Comparison of ENCODE assay signal across 8 mouse cellular contexts in the genomic region with DNA sequence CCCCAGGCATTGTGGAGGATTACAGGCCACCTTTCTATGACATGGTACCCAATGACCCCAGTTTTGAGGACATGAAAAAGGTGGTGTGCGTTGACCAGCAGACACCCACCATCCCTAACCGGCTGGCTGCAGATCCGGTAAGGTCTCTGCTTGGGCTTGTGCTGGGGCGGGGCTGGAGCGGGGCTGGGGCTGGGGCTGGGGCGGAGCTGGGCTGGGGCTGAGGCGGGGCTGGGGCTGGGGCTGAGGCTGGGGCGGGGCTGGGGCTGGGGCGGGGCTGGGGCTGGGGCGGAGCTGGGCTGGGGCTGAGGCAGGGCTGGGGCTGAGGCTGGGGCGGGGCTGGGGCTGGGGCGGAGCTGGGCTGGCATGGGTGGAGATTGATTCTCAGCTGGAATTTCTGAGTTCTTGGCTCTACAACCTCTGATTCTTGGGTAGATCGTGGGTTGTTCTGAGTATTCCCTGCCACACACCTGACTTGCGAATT. TPM values are rescaled to one million over a fixed set of nuclear protein-coding genes. Genes with fewer than 3 reads are reported as not detected.
DNase-seq lines count a peak whose midpoint lies in the region; ATAC-seq and TF ChIP-seq lines count a peak whose summit lies in the region.

No protein-coding gene starts in this region.

- H3K27me3 ChIP-seq in forebrain, embryonic 16.5 days (replicated peaks; ENCODE audit: control insufficient read depth, insufficient read depth, low read length): no peaks in the 10 kb centered on the region
- no peaks in the 10 kb centered on the region for H3K27me3 ChIP-seq in intestine, embryonic 16.5 days (replicated peaks; ENCODE audit: control insufficient read depth, insufficient read depth, low read length)
- H3K27me3 ChIP-seq in liver, postnatal 0 days (ENCODE audit: insufficient read depth, low read length): no peaks in the 10 kb centered on the region
- no peaks in the 10 kb centered on the region for H3K27me3 ChIP-seq in stomach, postnatal 0 days (ENCODE audit: control insufficient read depth, insufficient read depth, low read length)

- H3K36me3 ChIP-seq in forebrain, embryonic 16.5 days (ENCODE audit: control insufficient read depth, insufficient read depth): no peaks in the 10 kb centered on the region
- H3K36me3 ChIP-seq in intestine, embryonic 16.5 days (ENCODE audit: control insufficient read depth, insufficient read depth, low read length): peaks cover 5% of the 10 kb centered on the region
- no peaks in the 10 kb centered on the region for H3K36me3 ChIP-seq in liver, postnatal 0 days (replicated peaks; ENCODE audit: insufficient read depth, low read length)
- H3K36me3 ChIP-seq in stomach, postnatal 0 days (ENCODE audit: control insufficient read depth, insufficient read depth, low read length): peaks cover 10% of the 10 kb centered on the region

- H3K4me2 ChIP-seq in forebrain, embryonic 16.5 days (ENCODE audit: low read length): no peak overlapping the region
- H3K4me2 ChIP-seq in intestine, embryonic 16.5 days (ENCODE audit: low read depth, low read length): peak overlapping the region; percentile 47
- no peak overlapping the region for H3K4me2 ChIP-seq in liver, postnatal 0 days (ENCODE audit: low read depth, low read length)
- H3K4me2 ChIP-seq in stomach, postnatal 0 days (replicated peaks; ENCODE audit: low read depth): no peak overlapping the region; the same call in 1 of the 2 replicates

- H3K4me3 ChIP-seq in forebrain, embryonic 16.5 days (replicated peaks; ENCODE audit: low read length): no peak overlapping the region
- 0 out of 2 replicates have a peak overlapping the region, but pooled peaks have one; percentile 9 for H3K4me3 ChIP-seq in intestine, embryonic 16.5 days (ENCODE audit: low read length)
- no peak overlapping the region for H3K4me3 ChIP-seq in liver, postnatal 0 days (ENCODE audit: low read depth, low read length)
- H3K4me3 ChIP-seq in stomach, postnatal 0 days (ENCODE audit: low read depth, low read length): no peak overlapping the region

- DNase-seq in CD4-positive helper T cell, adult 2 months (ENCODE audit: low read depth, low spot score): peak; percentile 54
- DNase-seq in R1 (ENCODE audit: low read depth, low spot score): peak; percentile 62
- DNase-seq in liver, postnatal 0 days: peak; percentile 85
- DNase-seq in stomach, postnatal 0 days (ENCODE audit: low spot score): peak; percentile 92
- no peak for DNase-seq in cerebellum, adult 9-11 months
- no peak for DNase-seq in right cerebral cortex, postnatal 36 days (ENCODE audit: low spot score in 2 of 2)

- H3K9me3 ChIP-seq in forebrain, embryonic 16.5 days (ENCODE audit: control insufficient read depth, low read length): no peaks in the 10 kb centered on the region
- no peaks in the 10 kb centered on the region for H3K9me3 ChIP-seq in intestine, embryonic 16.5 days (ENCODE audit: control insufficient read depth, low read length)
- H3K9me3 ChIP-seq in liver, postnatal 0 days (ENCODE audit: low read length): no peaks in the 10 kb centered on the region
- no peaks in the 10 kb centered on the region for H3K9me3 ChIP-seq in stomach, postnatal 0 days (ENCODE audit: control insufficient read depth, low read length)

- H3K27ac ChIP-seq in forebrain, embryonic 16.5 days (ENCODE audit: low read length): no peak overlapping the region
- H3K27ac ChIP-seq in intestine, embryonic 16.5 days (ENCODE audit: low read length): peak overlapping the region; percentile 53
- H3K27ac ChIP-seq in liver, postnatal 0 days (ENCODE audit: low read depth): no peak overlapping the region
- H3K27ac ChIP-seq in stomach, postnatal 0 days (replicated peaks): peak overlapping the region; percentile 75

- no peak overlapping the region for H3K9ac ChIP-seq in forebrain, embryonic 16.5 days (replicated peaks; ENCODE audit: low read depth, low read length)
- H3K9ac ChIP-seq in intestine, embryonic 16.5 days (ENCODE audit: low read depth, low read length): 0 out of 2 replicates have a peak overlapping the region, but pooled peaks have one; percentile 37
- no peak overlapping the region for H3K9ac ChIP-seq in liver, postnatal 0 days (replicated peaks)
- peak overlapping the region; percentile 2; the same call in 1 of the 2 replicates for H3K9ac ChIP-seq in stomach, postnatal 0 days (ENCODE audit: low read length)

- no peak for TF ChIP-seq EP300 in liver, postnatal 0 days (IDR thresholded peaks at IDR 0.05; ENCODE audit: low read depth)
- no peak for TF ChIP-seq EP300 in stomach, postnatal 0 days (optimal IDR thresholded peaks at IDR 0.05)

- WGBS in forebrain, embryonic 16.5 days: 4% methylated on average over 9 of the region's 14 CpGs
- 4% methylated on average over 7 of the region's 14 CpGs for WGBS in intestine, embryonic 16.5 days
- 7% methylated on average over 10 of the region's 14 CpGs for WGBS in liver, postnatal 0 days (ENCODE audit: insufficient replicate concordance)
- WGBS in stomach, postnatal 0 days: 3% methylated on average over 9 of the region's 14 CpGs

- TF ChIP-seq CTCF in liver, postnatal 0 days (IDR thresholded peaks at IDR 0.05; ENCODE audit: low read depth): no peak
- TF ChIP-seq CTCF in stomach, postnatal 0 days (IDR thresholded peaks at IDR 0.05; ENCODE audit: low read depth): no peak

- H3K4me1 ChIP-seq in forebrain, embryonic 16.5 days (replicated peaks; ENCODE audit: control insufficient read depth, insufficient read depth, low read length): peaks cover 28% of the 10 kb centered on the region
- H3K4me1 ChIP-seq in intestine, embryonic 16.5 days (ENCODE audit: control insufficient read depth, insufficient read depth, low read length): peaks cover 63% of the 10 kb centered on the region
- H3K4me1 ChIP-seq in liver, postnatal 0 days (ENCODE audit: insufficient read depth): peaks cover 42% of the 10 kb centered on the region
- peaks cover 20% of the 10 kb centered on the region for H3K4me1 ChIP-seq in stomach, postnatal 0 days (replicated peaks; ENCODE audit: control insufficient read depth, insufficient read depth)

- peak; percentile 51 for ATAC-seq in forebrain, embryonic 16.5 days
- peak; percentile 57 for ATAC-seq in intestine, embryonic 16.5 days
- ATAC-seq in liver, postnatal 0 days: peak; percentile 73
- ATAC-seq in stomach, postnatal 0 days (ENCODE audit: low FRiP score, low TSS enrichment): peak; percentile 55

RNA-seq across cellular contexts. Expression of gene Acvrl1, which starts 12.8 kb away (rescaled TPM):
- polyA plus RNA-seq in forebrain, embryonic 16.5 days (2015; fragmentation: Nextera tagmentation; extraction: Ambion mirVana): 8.0 and 8.4 TPM in 2 replicates
- polyA plus RNA-seq in intestine, embryonic 16.5 days (2015; fragmentation: Nextera tagmentation; extraction: Ambion mirVana): 31.2 and 31.9 TPM in 2 replicates
- 2.3 and 2.6 TPM in 2 replicates for polyA plus RNA-seq in liver, postnatal 0 days (2015; fragmentation: Nextera tagmentation; extraction: Ambion mirVana)
- 13.5 and 15.2 TPM in 2 replicates for polyA plus RNA-seq in stomach, postnatal 0 days (2015; fragmentation: Nextera tagmentation; extraction: Ambion mirVana)

RNA-seq across cellular contexts. Expression of gene Ankrd33, which starts 25.5 kb away (rescaled TPM):
- not detected in 2 replicates for polyA plus RNA-seq in forebrain, embryonic 16.5 days (2015; fragmentation: Nextera tagmentation; extraction: Ambion mirVana)
- not detected in 2 replicates for polyA plus RNA-seq in intestine, embryonic 16.5 days (2015; fragmentation: Nextera tagmentation; extraction: Ambion mirVana)
- polyA plus RNA-seq in liver, postnatal 0 days (2015; fragmentation: Nextera tagmentation; extraction: Ambion mirVana): not detected in 2 replicates
- polyA plus RNA-seq in stomach, postnatal 0 days (2015; fragmentation: Nextera tagmentation; extraction: Ambion mirVana): not detected in 2 replicates

RNA-seq across cellular contexts. Expression of gene Acvr1b, which starts 32.8 kb away (rescaled TPM):
- 26.0 and 27.4 TPM in 2 replicates for polyA plus RNA-seq in forebrain, embryonic 16.5 days (2015; fragmentation: Nextera tagmentation; extraction: Ambion mirVana)
- polyA plus RNA-seq in intestine, embryonic 16.5 days (2015; fragmentation: Nextera tagmentation; extraction: Ambion mirVana): 10.4 and 11.0 TPM in 2 replicates
- polyA plus RNA-seq in liver, postnatal 0 days (2015; fragmentation: Nextera tagmentation; extraction: Ambion mirVana): 2.2 TPM in 2 replicates
- 6.9 and 8.1 TPM in 2 replicates for polyA plus RNA-seq in stomach, postnatal 0 days (2015; fragmentation: Nextera tagmentation; extraction: Ambion mirVana)

Comparison
In these comparisons a context has a peak if more than half of its experiments do, and no peak if none do; other contexts are left out.
1. DNase-seq: peak in CD4-positive helper T cell, adult 2 months (single experiment), R1 (single experiment), liver, postnatal 0 days (single experiment) and stomach, postnatal 0 days (single experiment); none in cerebellum, adult 9-11 months (single experiment) and right cerebral cortex, postnatal 36 days (0 of 2).
2. H3K27ac ChIP-seq: peak in intestine, embryonic 16.5 days (single experiment) and stomach, postnatal 0 days (single experiment); none in forebrain, embryonic 16.5 days (single experiment) and liver, postnatal 0 days (single experiment).
3. H3K9ac ChIP-seq: peak in intestine, embryonic 16.5 days (single experiment) and stomach, postnatal 0 days (single experiment); none in forebrain, embryonic 16.5 days (single experiment) and liver, postnatal 0 days (single experiment).
4. Peak in every context shown above with its lines, with median percentiles within 50 percentile points of each other: ATAC-seq.